Mouse (Mus musculus) bone marrow macrophage, adult 2 months (primary cell): ENCODE data around the gene Kif13a.

Experiments
- CTCF ChIP-seq: IDR thresholded peaks from 2 replicates; pipeline ENCODE4 v1.5.1; 2012; ENCODE audit warnings: low read depth, mild to moderate bottlenecking, low read length, moderate library complexity
- POLR2A ChIP-seq: IDR thresholded peaks from 2 replicates; pipeline ENCODE4 v1.6.1; 2012; ENCODE audit warnings: mild to moderate bottlenecking, low read depth, low read length, borderline replicate concordance

DNA sequence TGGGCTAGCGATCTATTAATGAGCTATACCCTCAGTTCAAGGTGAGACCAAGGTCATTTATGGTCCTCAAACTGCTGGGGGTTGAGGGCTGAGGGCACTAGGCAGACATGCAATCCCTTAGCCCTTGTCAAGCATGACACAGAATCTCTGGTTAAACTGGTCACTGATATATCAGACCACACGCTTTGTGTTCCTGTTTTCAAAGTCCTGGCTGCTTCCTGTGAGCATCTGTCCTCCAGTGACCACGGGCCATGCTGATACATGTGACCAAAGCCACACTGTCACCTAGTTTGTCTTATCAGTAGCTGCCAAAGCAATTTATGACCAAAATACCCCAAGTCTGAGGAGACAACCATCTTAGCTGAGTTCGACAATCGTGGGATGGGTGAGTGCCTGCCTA is 154.7 kb downstream of the Kif13a start:
- TF ChIP-seq CTCF (no peak), POLR2A (no peak)
